Mouse (Mus musculus): ENCODE results near the gene Gpr35.

- TF ChIP-seq CTCF (IDR thresholded peaks at IDR 0.05; ENCODE audit: low read depth, low read length) (no peak), POLR2A (IDR thresholded peaks at IDR 0.05; ENCODE audit: borderline replicate concordance, low read depth, low read length) (no peak)
These were observed 42.0 kb upstream of the Gpr35 start for GRCm38 (mm10) chr1:92908664-92909063.

Data from bone marrow macrophage, adult 2 months (primary cell).